Mouse (Mus musculus): ENCODE data around the gene Reg1.
"Not testable (repeated sequence)": the region's sequence is repeated elsewhere in the genome, so short reads cannot be mapped to it uniquely, and the experiment has no call there.

Gene Reg1

GRCm38 (mm10) chr6:78422411-78422810 is at the start of gene Reg1:
TSS of gene Reg1 (plus strand) at chr6:78422711.
- in situ Hi-C loops (cut with MseI, MboI): not testable (repeated sequence)

- in situ Hi-C loops (cut with MseI, MboI): no loop called here
These were observed 43.7 kb upstream of the Reg1 start, which contains the start of gene Reg3d for GRCm38 (mm10) chr6:78378765-78379164. TSS of gene Reg3d (minus strand) at chr6:78378865.

- in situ Hi-C loops (cut with MseI, MboI): no loop called here
These were observed 42.1 kb upstream of the Reg1 start, which contains the start of gene Reg3a for GRCm38 (mm10) chr6:78380409-78380808. TSS of gene Reg3a (plus strand) at chr6:78380709.

GRCm38 (mm10) chr6:78385609-78386008 is 36.9 kb upstream of the Reg1 start:
- in situ Hi-C loops (cut with MseI, MboI): no loop called here

- in situ Hi-C loops (cut with MseI, MboI): not testable (repeated sequence)
These were observed 27.2 kb upstream of the Reg1 start, which contains the start of gene Reg2 for GRCm38 (mm10) chr6:78395323-78395722. TSS of gene Reg2 (plus strand) at chr6:78395623.

- in situ Hi-C loops (cut with MseI, MboI): no loop called here
These were observed 3.0 kb downstream of the Reg1 start for GRCm38 (mm10) chr6:78425497-78425896.

- in situ Hi-C loops (cut with MseI, MboI): no loop called here
These were observed 24.7 kb downstream of the Reg1 start for GRCm38 (mm10) chr6:78447202-78447601.

- in situ Hi-C loops (cut with MseI, MboI): no loop called here
These were observed 25.9 kb downstream of the Reg1 start for GRCm38 (mm10) chr6:78448409-78448808.

- in situ Hi-C loops (cut with MseI, MboI): no loop called here
These were observed 30.3 kb downstream of the Reg1 start for GRCm38 (mm10) chr6:78452804-78453203.

- in situ Hi-C loops (cut with MseI, MboI): no loop called here
These were observed 37.8 kb downstream of the Reg1 start for GRCm38 (mm10) chr6:78460191-78460825.

GRCm38 (mm10) chr6:78462360-78462759 is 39.8 kb downstream of the Reg1 start:
- in situ Hi-C loops (cut with MseI, MboI): no loop called here

- in situ Hi-C loops (cut with MseI, MboI): no loop called here
These were observed 40.8 kb downstream of the Reg1 start for GRCm38 (mm10) chr6:78463266-78463665.

GRCm38 (mm10) chr6:78468772-78469171 is 46.3 kb downstream of the Reg1 start, which contains the start of gene Reg3g:
TSS of gene Reg3g (minus strand) at chr6:78468872.
- in situ Hi-C loops (cut with MseI, MboI): no loop called here

GRCm38 (mm10) chr6:78469287-78469686 is 46.8 kb downstream of the Reg1 start:
- in situ Hi-C loops (cut with MseI, MboI): no loop called here

Data from mouse trophoblast stem cell (cell line).